Mouse (Mus musculus): ENCODE results near the gene Tmem8.

Tmem8 gene

GRCm38 (mm10) chr17:26142796-26143195, 29.7 kb downstream of the Tmem8 start:
- no peak for DNase-seq (ENCODE audit: low spot score in 2 of 2)

- no peak for DNase-seq (ENCODE audit: low spot score in 2 of 2)
These were observed 30.3 kb downstream of the Tmem8 start for GRCm38 (mm10) chr17:26143386-26143785.

- DNase-seq (ENCODE audit: low spot score in 2 of 2), result no peak
These were observed 36.0 kb downstream of the Tmem8 start for GRCm38 (mm10) chr17:26149056-26149455.

- DNase-seq (ENCODE audit: low spot score in 2 of 2), result no peak
These were observed 39.0 kb downstream of the Tmem8 start for GRCm38 (mm10) chr17:26151886-26152630.

GRCm38 (mm10) chr17:26162736-26163135, 49.6 kb downstream of the Tmem8 start:
- DNase-seq (ENCODE audit: low spot score in 2 of 2), result no peak

GRCm38 (mm10) chr17:26168039-26168438, 54.9 kb downstream of the Tmem8 start:
- DNase-seq (ENCODE audit: low spot score in 2 of 2), result no peak
